Mouse (Mus musculus) E14TG2a.4 (cell line): ENCODE results near the gene Wdr83os.

Experiments used
- CTCF ChIP-seq: conservative IDR thresholded peaks from 2 replicates; pipeline ENCODE4 v1.5.1; 2014; ENCODE audit warnings: low read length
- NANOG ChIP-seq: IDR thresholded peaks from 2 replicates; pipeline ENCODE4 v1.6.1; 2014; ENCODE audit warnings: borderline replicate concordance, low read length, mixed read lengths
- POU5F1 ChIP-seq: IDR thresholded peaks from 2 replicates; pipeline ENCODE4 v1.6.1; 2014; ENCODE audit warnings: low read length, borderline replicate concordance

GRCm38 (mm10) chr8:85057367-85057766 lies 23.2 kb upstream of the Wdr83os start:
- TF ChIP-seq CTCF (no peak), NANOG (no peak), POU5F1 (no peak)
